Mouse (Mus musculus): ENCODE data around the gene Slc44a5. TPM values are rescaled to one million over a fixed set of nuclear protein-coding genes. Genes with fewer than 3 reads are reported as not detected.
A peak's percentile ranks its signal among the peaks of the same experiment; 100 is the strongest.
"Not testable (repeated sequence)": the region's sequence is repeated elsewhere in the genome, so short reads cannot be mapped to it uniquely, and the experiment has no call there.

Gene Slc44a5
- total RNA-seq, 2 experiments from 2014 or later: 0.13 to 0.17 TPM

DNA sequence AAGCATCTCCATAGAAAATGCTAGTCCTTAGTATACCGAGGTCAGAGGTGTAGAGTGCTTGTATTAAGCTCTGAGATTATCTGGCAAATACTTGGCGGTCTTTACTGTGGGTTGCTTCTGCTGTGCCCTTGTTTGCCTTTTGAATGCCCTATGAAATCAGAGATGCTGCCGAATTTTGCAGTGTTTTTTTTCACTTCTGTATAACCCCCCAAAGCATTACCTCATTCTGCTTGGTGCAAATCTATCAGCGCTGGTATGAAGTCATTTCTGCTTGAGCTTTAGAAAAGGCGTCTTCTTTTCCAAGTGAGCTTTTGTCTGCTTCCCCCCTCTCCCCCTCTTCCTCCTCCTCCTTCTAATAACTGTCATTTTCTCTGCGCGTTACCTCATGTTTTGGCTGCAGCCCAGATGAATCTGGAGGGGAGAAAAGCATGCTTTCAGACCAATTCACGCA, 248.9 kb downstream of the Slc44a5 start:
- no peak for DNase-seq

DNA sequence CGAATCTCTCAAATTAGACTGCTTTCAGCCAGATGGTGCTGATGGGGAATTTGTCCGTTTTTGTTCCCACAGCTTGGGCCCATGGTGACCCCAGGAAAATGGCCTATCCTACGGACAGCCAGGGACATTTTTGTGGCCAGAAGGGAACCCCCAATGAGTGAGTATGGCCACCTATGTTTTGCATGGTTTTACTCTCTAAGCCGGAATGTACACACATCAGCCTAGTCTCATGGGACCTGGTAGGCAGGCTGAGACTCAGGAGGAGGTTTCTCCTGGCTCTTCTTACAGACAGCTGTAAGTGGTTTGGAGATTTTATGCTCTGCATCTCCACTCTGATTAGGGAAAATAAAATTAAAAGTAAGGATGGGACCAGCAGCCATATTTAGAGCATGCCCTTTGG, 249.5 kb downstream of the Slc44a5 start:
- no peak for DNase-seq

DNA sequence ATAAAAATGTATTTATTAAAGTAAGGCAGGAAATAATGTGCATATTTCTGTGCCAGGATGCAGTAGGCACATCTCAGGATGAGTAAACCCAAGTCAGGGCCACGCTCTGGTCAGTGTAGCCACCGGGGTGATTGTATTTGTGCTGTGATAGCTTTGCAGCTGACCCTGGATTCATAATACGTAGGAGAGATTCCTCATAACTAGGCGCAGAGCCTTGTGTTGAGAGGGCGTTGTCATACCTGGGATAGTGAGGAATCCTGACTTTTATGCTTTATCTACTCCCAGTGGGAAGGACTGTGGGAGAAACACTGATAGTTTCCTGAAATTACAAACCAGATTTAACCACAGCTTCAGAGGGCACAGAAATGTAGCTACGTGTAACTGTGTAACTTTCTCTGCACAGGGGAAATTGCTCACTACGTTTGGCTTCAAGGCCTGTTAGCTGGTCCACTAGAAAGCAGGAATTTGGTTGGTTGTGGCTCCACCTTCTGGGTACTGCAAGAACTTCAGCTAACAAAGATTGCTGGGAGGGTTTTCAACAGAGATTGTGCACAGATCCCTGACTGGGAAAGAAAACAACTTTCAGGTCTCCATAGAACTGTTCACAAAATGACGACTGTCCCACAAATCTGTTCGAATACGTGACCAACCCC, 253.0 kb downstream of the Slc44a5 start:
- DNase-seq: peak; percentile 39 to 74

DNA sequence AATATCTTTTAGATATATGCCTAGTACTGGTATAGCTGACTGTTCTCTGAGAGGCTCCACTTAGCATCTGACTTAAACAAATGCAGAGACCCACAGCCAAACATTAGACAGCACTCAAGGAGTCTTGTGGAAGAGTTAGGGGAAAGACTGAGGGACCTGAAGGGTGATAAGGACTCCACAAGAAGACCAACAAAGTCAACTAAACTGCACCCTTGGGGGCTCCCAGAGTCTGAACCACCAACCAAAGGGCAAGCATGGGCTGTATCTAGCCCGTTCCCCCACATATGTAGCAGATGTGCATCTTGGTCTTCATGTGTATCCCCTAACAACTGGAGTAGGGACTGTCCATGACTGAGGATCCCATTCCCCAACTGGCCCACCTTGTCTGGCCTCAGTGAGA, 271.7 kb downstream of the Slc44a5 start:
- DNase-seq: no peak

DNA sequence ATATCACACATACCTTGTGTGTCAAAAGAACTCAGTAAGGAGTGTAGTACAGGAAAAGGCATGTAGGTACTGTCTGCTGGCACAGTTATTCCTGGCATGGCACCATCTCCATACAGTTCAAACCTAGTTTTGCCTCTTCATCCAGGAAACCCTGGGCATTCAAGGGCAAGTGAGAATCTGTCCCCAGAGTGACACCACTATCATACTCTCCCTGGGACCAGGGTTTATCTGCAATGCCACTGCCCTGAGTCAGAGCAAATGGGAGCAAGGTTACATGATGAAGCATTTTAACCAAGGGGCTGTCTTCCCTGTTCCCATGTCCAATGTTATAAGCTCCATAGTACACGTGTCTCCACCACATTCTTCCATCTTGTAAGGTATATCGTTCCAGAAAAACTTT, 278.2 kb downstream of the Slc44a5 start:
- no peak for DNase-seq

DNA sequence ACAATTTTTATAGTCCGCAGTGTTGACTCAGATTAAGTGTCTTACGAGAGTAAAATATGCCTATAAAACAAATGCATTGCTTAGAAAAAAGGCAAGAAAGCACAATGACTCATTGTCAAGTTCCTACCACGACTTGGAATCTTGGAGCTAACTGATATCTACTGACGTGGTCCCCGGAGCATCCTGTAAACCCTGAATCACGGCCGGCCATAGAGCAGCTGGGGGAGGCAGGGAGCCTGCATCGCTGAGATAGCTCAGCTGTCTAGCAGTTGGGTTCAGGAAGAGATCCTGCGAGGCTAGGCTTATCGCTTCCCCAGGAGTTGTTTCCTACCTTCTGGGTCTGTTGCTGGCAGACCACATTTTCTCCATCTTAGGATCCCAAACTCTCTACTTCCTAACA, 279.0 kb downstream of the Slc44a5 start:
- DNase-seq: no peak

DNA sequence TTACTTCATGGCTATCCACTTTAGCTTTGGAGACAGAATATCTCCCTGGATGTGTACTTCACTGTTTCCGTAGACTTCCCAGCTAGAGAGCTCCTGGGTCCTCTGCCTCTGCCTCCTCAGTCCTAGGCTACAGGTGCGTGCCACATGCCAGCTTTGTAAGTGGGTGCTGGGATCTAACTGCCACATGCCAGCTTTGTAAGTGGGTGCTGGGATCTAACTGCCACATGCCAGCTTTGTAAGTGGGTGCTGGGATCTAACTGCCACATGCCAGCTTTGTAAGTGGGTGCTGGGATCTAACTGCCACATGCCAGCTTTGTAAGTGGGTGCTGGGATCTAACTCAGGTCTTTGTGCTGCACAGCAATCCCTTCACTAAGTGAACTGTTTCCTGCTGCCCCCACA, 281.0 kb downstream of the Slc44a5 start:
- not testable (repeated sequence) for DNase-seq

DNA sequence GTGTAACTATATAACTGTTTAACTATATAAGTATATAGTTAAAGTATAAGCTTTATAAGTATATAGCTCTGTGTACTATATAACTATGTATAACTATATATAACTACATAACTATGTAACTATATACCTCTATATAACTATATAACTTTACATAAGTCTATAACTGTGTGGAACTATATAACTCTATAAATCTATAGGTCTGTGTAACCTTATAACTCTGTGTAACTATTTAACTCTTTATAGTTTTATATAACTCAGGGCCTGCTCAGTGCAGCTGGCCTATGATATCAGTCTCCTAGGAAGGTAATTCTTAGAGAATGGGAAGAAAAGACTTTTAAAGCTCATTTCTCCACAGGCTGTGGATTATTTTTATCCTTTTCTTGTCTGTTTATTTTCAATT, 284.1 kb downstream of the Slc44a5 start:
- DNase-seq: no peak

DNA sequence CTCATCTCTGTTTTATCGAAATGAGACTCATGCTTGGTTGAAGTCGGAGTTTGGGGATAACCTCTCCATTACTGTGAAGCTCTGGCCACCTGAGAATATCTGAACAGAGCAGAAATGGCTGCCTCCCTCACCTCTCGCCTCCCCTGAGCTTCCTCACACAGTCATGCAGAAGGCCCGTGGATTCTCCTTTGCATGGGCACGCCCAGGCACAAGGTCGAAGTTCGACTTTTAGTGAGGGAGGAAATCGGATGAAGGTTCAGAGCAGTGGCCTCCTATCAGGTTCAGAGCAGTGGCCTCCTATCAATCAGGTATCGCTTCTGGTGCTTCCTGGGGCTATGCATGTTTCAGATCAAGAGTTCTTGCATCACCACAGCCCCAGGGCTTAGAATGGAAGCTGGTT, 295.1 kb downstream of the Slc44a5 start:
- no peak for DNase-seq

DNA sequence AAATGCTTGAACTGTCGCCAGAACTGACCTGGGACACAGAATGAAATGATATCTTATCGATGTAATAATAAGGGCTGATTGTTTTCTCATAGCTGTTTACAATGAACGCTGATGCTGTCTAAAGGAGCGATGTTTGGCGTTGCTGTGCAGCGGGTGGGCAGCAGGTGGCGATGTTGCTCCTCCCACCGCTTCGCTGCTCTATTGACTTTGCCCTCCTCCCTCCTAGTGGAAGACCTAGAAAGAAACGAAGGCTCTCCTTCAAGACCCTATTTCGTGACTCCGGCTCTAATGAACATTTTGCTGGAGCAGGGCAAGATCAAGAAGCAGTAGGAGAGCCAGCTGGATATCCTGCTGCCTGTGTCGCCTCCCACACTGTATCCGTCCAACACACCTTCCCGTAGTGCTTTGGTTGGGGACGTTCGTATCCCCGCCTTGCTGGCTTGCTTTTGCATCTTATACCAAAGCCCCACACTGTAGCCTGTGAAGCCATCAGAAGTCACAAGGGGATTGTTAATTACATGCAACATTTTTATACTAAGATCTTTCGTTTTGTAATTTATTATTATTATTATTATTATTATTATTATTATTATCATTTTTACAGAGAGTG, 296.6 kb downstream of the Slc44a5 start:
- DNase-seq: peak; percentile 56 to 82

DNA sequence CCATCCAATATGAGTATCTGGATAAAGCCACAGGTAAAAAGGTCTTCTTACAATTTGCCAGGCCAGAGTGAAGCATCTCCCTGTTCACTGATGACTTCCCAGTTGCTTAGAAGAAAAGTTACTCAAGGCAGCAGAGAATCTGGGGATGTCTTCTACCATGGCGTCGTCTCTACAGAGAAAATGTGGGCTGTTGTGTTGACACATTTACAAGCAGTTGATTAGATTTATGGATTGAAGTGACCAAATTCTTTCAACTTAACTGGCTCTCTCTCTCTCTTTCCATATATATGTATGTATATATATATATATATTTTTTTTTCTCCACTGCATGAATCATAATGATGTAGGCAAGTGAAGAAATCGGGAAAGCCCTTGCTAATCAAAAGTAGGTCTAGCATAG, 301.4 kb downstream of the Slc44a5 start:
- no peak for DNase-seq

DNA sequence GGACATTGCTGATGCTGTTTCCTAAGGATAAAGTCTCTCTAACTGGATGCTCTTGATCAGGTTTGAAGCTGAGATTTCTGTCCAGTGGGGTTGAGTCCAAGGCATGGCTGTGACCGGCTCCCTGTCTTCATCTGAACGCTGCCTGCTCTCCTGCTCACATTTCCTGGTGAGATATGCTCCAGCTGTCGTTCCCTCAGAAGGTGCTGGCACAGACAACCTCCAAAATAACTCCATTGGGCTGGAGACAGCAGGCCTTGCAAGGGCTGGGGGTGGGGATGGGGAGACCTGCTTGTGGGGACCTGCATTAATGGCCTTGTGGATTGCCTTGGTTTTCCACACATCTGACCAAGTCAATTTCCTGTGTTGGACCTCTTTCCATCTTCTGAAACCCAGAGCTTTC, 311.0 kb downstream of the Slc44a5 start:
- DNase-seq: no peak

DNA sequence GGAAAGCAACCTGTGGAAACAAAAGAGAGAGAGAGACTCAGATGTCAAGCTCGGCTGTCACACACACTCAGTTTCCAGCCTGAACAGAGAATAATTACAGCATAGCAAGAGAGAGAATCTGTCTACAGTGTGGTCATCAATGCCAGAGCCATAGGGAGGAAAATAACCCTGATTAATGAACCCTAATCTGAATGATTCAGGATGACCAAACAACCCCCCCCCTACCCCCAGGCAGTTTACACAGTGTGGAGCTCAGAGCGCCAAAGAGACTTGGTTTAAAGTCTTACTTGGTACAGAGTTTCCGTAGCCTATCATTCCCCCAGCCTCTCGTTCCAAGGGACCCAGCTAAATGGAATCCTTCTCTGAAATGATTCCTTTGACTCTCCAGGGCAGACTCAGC, 312.1 kb downstream of the Slc44a5 start:
- DNase-seq: no peak

DNA sequence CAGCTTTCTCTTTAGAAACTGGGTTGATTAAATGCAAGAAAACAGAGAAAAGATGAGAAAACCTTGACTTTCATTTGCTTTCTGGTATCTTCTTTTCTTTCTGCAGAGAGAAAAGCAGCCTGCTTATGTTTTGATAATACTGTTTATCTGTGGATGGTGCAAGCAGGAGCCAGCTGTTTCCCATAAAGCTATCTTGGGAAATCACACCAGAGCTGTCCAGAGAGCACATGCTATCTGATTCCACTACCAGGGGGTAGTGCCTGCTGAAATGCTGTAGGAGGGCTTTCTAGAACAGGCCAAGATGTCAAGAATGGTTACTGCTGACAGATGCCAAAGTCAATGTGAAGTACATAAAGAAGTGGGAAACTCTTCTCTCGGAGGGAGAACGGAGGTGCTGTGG, 314.0 kb downstream of the Slc44a5 start:
- DNase-seq: no peak

DNA sequence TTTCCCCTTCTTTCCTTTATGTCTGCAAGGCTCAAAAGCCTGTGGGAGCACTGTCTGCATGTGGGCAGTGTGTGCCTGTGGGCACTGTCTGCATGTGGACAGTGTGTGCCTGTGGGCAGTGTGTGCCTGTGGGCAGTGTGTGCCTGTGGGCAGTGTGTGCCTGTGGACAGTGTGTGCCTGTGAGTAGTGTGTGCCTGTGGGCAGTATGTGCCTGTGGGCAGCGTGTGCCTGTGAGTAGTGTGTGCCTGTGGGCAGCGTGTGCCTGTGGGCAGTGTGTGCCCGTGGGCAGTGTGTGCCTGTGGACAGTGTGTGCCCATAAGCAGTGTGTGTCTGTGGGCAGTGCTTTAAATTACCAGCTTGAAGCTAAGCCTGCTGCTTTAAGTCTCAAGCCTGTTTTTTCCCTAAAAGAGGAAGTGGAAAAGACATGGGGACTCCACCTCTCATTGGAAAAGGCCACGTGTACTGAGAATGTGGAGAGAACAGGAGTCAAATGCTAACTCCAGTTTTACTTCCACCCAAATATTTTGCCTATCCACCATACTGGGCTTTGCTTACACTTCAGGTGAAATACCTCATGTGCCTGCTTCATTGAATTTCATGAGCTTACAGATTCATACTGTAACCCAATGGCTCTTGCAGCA, 315.3 kb downstream of the Slc44a5 start:
- DNase-seq: no peak

DNA sequence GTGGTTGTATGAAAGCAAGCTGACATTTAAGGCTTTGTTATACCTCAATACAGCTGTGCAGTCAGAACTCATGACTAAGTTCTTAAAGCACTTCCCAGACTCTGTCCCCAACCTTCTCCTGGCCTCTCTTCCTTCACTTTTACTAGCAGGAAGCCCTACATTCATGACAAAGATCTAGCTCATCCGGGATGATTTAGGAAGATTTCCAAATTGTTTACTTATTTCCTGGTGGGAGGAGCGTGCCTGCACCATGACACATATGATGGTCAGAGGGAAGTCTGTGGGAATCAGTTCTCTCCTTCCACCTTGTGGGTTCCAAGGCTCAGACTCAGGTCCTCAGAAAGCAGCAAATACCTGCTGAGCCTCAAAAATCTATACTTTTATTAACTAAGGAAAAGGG, 317.1 kb downstream of the Slc44a5 start:
- no peak for DNase-seq

DNA sequence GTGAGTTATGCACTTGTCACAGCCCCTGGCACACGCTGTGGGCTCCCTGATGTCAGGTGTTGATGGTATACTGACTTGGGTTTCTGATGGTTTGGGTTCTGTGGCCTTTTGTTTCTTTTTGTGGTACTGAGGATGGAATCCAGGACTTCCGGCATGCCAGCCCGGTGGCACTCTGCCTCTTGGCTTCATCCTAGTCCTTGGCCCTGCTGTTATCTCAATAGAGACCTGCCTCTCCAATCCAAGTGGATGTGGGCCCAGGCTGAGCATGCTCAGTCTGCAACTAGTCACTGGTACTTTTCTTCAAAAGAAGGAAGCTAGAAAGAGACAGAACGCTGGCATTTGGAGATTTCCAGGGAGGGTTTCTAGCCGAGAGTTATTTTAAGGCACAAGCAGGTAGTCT, 318.9 kb downstream of the Slc44a5 start:
- no peak for DNase-seq

DNA sequence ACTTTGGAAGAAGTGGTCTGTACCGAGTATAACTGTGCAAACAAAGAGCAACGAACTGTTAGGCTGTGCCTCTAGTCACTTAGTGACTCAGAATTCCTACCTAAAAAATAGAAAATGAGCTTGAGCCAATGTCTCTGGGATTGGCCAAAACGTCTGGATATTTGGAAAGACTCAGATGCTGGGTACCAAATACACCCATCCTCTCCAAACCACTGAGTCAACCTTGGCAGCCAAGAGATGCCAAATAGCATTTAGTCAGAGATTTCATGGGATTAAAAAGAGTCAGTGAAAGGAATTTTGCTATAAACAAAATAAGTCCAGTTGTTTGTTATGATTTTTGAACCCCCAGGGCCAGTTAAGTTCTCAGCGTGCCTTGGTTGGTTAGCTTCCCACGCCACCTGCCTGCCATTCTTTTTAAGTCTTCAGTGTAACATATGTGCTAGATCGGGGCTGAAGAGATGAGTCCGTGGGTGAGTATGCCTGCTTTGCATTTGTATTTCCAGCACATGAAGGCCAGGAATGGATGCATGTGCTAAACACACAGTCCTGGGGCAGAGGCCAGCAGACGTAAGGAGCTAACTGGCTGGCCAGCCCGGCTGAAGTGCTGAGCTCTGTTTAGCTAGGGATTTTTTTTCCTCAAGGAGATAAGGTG, 320.7 kb downstream of the Slc44a5 start:
- no peak for DNase-seq

DNA sequence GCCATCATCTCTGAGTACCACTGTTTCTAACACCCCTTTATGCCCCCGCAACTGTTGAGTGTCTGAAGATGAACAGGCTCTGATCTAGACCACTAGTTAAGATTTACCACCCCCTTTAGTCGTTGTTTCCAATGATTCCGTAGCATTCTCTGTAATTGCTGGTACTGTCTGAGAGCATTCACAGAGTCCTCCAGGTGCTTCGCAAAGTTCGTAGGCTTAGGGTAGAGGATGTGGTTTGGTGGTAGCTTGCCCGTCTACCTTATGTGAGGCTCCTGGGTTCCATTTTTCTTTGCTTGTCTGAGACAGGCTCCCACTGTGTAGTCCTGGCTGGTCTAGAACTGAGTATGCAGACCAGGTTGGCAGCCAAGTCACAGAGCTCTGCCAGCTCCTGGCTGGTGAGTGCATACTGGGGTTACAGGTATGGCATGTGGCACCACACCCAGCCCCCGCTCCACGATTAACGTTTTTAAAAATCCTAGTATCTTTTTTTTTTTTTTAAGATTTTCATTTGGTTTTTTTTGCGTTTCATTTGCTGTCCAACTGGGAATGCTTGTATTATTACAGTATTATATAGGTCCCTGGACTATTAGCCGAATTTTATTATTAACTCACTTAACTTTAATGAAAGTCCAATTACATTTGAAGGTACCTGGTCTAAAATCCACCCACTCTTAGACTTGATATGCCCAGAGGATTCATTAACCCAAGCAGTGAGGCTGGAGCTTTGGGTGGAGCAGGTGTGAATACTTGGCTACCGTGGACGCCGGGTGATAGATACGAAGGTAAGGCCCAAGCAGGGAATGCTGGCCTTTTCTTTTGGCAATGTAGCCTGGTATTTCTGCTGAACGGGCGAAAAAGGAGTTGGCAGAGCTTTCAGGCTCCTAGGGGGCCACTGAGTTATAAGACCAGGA, 321.9 kb downstream of the Slc44a5 start:
- no peak for DNase-seq

DNA sequence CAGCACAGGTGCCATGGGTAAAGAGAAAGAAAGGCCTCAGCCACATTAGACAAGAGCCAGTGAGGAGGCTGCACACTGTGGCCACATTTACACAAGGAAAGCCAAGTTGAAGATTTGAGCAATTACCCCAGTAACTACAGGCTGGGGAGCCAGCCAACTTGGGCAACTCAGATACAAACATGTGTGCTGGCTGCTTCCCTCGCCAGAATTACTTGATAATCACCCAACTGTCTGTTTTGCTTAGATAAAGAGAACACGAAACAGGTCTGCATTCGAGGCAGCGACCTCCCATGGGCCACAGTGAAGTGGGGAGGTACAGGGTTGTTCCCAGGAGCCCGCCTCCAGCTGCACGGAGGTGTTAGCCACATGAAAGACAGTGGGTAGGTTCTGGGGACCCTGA, 324.3 kb downstream of the Slc44a5 start:
- peak; percentile 5 to 19 for DNase-seq

DNA sequence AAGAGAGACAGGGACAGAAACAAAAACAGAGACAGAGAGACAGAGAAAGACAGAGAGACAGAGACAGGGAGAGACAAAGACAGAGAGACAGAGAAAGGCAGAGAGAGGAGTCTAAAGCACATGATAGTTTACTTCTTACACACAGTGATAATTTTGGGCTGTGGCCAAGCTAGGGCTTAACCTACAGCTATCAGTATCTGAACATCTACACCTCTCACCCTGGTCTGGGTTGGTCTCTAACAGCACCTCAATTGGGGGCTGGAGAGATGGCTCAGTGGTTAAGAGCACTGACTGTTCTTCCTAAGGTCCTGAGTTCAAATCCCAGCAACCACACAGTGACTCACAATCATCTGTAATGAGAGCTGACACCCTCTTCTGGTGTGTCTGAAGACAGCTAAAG, 325.3 kb downstream of the Slc44a5 start:
- DNase-seq: no peak

DNA sequence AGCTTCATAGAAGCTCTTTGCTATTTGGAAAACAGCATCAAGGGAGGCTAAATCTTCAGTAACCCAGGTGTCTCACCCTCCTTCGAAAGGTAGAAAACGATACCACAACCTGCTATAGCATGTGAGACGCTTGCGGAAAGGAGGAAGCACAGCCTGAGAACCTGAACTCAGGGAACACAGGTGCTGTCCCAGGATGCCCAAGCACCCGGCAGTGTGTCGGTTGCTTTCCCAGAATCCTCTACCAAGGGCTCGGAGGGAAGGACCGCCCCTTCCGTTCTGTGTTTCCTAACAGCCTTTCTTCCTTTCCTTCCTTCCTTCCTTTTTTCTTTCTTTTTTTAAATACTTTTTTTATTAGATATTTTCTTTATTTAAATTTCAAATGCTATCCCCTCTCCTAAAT, 326.8 kb downstream of the Slc44a5 start:
- DNase-seq: no peak
